Mouse (Mus musculus) thymus, adult 18-20 months (tissue): Measurements from ENCODE around the gene Gamt.

ENCODE experiments used
- DNase-seq, 2 experiments: peaks; one replicate each; pipeline ENCODE4 v3.0.0; 2022; ENCODE audit warnings: mixed read lengths in 2 of 2

Gene Gamt

DNA sequence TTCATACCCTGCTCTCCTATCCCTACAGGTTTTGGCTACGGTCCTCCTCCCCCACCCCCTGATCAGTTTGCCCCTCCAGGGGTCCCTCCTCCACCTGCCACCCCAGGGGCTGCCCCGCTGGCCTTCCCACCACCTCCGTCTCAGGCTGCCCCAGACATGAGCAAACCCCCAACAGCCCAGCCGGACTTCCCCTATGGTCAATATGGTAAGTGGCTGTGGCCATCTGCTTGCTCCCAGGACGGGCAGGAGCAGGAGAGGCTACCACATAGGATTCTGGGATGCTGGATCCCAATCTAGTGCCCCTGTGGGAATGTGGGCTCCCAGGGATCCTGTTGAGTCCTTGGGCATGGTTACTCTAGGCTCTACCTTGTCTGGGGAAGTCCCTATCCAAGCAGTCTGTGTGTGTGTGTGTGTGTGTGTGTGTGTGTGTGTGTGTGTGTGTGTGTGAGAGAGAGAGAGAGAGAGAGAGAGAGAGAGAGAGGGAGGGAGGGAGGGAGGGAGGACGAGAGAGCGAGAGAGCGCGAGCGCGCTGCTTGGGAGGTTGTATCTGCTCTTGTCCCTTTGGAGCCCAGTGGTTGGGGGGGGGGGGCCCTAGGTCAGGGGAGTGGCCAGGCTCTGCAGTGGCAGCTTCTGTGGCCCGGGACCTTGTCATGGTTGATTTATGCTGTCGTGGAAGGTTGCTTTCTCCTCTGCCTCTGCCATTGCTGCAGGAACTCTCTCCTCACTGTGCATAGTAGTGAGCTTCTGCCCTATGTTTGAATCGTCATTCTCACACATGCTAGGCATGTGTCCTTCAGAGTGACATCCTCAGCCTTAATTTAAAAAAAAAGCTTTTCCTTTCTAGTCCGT lies 24.6 kb upstream of the Gamt start:
- no peak for DNase-seq

DNA sequence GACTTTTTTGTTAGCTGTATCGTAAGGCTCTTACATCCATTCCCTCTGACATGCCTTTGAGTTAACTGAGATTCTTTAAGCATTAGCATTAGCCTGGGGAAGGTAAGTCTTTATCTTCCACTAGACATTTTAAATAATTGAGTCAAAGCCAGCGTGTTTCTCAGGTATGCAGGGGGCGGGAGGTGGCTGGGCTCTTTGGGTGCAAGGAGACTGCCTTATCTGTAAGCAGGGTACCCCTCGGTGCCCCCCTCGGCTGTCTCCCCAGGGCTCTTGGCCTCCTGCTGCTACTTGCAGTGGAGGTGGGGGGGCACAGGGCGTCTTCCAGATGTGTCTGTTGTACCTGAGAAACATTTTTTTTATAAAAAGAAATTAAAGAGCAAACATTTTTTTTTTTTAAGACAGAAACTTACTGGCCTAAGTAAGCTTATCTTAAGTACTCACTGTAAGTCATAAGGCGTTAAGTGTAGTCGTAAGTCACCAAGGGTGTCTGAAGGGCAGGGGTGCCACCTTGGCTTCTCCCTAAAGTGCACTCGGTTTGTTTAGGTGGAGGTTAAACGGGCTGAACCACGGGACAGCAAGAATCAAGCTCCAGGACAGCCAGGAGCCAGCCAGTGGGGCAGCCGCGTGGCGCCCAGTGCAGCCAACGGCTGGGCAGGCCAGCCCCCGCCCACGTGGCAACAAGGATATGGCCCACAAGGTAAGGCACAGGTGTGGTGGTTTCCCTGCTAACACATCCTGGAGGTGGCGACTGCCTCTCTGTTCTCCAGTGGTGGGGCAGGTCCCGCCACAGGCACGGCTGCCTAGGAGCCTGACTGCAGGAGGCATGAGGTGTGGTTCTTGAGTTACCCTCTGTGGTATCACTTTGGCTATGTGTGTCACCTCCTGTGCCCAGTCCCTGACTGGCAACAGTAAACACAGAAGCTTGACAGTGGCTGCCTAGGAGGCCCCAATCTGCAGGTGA lies 21.9 kb upstream of the Gamt start:
- no peak for DNase-seq

DNA sequence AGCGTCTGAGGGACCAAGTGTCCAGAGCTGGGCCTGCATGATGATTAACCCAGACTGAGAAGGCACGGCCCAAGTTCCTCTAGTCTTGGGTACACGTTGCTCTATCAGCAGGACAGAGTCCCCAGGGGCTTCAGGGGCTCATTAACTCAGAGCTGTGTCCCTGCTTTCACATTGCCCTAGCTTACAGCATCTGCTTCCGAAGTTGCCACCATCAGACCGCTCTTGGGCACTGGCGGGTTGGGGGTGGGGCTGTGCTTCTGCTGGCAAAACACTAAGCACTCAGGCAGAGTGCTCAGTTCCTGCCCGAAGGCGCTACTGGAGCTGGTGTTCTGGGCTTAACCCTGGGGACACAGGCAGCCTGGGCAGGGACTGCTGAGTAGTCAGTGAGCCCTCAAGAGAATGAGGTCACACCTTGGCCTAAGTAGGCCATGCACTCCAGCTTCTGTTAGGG lies 21.1 kb upstream of the Gamt start:
- no peak for DNase-seq

DNA sequence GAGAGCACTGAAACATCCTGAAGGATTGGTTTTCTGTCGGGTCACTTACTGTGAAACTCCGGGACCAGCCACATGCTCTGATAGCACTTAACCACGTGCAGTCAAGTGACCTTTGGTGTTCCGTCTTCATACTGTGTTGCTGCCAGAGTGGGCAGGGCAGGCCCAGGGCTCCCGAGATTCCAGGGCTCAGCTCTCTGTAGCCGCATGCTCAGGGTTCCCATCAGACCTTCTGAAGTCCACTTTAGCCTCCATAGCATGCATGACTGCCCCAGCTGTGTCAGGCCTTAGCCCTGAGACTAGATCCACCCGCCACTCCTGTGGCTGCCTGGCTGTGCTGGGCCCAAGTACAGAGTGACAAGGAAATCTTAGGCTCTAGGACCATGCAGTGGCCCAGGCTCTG lies 20.5 kb upstream of the Gamt start:
- DNase-seq = no peak

DNA sequence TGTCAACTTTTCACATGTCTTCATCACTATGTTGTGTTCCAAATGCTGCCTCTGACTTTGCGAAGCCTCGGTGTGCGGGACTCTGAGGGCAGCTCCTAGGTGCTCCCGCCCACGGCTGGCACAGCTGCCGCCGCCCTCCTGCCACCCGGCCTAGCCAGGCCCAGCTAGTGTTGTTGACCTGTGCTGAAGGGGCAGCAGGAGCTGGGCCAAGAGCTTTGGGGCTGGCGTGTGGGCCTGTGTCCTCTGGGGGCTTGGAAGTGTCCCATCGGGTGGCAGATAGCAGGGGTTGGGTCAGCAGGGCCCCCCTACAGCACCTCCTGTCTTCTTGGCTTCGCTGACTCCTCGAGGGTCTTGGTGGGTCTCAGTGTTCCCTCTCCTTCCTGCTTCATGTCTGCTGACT lies 18.5 kb upstream of the Gamt start:
- DNase-seq = no peak

DNA sequence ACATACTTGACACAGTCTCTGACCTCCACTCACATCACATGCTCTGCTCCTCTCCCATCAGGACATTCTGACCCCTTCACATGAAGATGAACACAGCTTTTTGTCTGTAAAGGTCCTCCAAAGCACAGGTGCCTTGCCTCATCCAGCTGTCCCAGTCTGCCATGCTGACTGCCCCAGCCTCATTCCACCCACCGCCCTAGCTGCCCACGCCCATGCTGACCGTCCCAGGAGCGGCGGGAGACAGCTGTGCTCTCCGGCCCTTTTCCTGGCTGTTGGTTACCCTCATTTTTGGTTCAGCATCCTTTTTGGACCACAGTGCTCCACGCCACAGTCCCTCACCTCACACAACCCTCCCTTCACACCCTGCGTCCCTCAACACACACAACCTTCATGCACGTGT lies 17.6 kb upstream of the Gamt start:
- no peak for DNase-seq

DNA sequence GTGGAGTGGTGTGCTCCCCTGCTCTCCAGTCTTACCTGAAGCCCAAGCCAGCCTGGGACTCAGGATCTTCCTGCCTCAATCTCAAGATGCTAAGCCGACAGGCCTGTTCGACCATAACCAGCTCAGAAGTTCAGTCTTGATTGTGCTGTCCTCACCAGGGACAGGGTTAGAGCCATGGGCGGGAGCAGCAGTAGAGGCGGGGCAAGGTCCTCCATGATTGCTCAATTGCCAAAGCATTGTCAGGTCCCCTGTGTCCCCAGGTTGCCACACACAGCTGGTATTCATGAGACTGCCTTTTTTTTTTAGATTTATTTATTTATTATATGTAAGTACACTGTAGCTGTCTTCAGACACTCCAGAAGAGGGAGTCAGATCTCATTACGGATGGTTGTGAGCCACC lies 15.4 kb upstream of the Gamt start:
- DNase-seq = no peak

DNA sequence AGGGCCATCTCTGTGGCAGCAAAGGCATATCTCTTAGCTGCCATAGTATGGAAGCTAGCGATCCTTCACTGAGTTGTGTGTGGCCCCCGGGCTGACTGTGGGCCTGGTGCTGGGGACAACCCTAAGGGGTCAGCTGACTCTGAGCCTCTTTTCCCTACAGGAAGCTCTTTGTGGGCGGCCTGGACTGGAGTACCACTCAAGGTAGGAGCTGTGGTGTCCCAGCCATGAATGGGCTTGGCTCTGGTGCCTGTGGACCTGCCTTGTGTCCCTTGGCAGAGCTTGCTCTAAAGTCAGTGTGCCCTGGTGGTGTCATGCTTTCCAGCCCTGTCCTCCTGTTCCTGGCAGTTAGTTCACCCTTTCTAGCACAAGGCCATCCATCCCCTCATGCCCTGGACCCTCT lies 13.0 kb upstream of the Gamt start:
- no peak for DNase-seq

DNA sequence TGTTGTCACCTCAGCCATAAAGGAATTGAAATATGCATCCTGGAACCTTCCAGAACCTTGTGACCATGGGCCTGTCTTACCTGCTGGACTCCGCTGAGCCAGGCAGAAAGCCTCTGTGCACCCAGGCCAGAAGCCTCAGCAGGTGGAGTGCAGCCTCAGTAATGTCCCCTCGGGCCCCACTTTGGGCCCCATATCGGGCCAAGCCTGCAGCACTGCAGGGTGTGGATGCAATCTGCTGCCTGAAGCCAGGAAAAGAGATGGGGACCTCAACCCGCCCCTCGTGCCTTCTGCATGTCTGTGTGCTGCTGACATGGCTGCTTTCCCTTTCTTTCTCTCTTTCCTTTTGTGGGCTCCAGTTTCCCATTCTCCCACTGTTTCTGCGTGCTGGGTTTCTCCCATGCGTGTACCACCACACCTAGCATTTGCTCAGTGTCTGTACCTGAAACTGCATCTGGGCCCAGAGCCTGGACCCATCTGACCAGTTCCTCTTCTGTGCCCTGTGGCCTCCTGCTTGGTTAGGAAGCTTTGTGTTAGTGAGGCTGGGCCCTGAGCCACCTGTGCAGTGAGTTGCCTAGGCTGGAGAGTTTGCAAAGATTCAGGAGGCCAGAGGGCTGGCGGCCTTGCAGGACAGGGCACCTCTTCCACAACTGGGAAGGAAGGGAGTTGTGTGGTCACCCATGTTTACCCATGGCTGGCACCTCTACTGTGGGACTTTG lies 11.2 kb upstream of the Gamt start:
- DNase-seq = no peak

DNA sequence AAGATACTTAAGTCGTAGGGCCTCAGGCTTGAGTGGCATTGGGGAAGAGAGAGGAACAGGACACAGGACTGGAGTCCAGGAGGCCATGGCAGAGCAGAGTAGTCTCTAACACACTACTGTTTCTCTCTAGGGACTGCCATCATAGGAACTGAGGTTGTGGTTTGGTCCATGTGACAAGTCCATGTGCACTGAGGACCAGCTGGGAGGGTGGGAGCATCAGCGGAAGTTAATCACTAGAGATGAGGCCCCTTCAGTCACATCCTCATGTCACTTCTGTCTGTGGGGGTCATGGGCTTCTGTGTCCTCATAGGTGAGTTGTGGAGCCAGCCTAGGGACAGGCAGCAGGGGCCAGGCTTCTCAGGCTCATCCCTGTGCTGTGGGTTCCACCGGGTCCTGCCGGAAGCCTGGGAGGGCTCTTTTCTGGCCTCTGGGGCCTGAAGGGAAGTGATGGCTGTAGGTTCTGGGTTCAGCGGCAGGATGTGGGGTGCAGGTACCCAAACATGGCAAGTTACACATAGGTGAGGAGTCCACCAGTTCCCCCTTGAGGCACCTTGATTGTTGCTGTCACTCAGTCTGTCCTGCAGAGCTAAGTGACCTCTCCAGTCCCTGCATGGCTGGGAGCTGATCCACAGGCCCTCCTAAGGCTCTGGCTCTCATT lies 10.5 kb upstream of the Gamt start:
- no peak for DNase-seq

DNA sequence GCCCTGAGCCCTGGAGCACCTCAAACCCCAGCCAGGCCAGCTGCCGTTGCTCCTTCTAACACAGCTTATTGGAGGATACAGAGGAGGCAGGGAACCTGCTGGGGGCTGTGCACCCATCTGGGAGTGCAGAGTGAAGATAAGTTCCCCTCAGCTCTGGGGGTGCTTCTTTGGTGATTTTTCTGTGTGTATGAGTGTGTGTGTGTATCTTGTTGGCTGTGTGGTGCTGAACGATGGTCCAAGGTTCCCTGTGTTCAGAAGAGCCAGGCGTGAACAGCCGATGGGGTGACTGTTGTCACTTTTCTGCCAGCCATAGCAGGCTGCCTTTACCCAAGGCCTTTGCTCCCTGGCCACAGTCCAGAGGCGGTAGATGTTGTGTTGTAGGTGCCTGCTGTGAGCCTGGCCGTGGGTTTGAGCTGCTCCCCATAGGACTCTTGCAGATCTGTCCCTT lies 9.9 kb upstream of the Gamt start:
- no peak for DNase-seq

DNA sequence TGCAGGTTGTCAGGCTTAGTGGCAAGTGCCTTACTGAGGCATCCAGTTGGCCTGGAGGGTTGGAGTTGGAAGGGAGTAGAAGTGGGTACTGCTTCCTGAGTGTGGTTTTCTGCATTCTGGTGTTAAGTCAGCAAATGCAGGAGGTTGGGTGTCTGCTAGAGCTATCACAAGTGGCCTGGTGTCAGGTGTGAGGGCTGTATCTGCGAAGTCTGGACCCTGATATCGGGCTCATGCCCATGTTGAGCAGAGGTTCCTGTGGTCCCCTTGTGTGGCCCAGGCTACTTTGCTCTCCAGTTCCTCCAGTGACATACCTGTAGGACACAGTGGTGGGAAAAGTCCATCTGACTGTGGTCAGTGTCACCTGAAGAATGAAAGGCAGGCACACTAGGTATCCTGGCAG lies 9.3 kb upstream of the Gamt start:
- no peak for DNase-seq

DNA sequence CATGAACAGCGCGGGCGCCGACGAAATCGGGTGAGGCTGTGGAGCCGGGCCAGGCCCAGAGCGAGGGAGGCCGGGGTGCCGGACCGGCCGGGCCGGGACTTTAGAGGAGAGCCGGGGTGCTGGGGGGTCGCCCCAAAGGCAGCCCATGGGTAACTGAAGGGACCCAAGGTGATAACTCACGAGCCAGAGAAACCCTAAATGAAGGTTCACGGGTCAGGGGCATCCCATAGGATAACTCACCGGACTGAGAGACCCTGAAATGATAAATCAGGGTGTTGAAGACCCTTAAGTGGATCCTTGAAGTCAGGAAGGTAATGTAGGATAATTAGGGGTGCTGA lies 4.3 kb upstream of the Gamt start:
- no peak for DNase-seq

DNA sequence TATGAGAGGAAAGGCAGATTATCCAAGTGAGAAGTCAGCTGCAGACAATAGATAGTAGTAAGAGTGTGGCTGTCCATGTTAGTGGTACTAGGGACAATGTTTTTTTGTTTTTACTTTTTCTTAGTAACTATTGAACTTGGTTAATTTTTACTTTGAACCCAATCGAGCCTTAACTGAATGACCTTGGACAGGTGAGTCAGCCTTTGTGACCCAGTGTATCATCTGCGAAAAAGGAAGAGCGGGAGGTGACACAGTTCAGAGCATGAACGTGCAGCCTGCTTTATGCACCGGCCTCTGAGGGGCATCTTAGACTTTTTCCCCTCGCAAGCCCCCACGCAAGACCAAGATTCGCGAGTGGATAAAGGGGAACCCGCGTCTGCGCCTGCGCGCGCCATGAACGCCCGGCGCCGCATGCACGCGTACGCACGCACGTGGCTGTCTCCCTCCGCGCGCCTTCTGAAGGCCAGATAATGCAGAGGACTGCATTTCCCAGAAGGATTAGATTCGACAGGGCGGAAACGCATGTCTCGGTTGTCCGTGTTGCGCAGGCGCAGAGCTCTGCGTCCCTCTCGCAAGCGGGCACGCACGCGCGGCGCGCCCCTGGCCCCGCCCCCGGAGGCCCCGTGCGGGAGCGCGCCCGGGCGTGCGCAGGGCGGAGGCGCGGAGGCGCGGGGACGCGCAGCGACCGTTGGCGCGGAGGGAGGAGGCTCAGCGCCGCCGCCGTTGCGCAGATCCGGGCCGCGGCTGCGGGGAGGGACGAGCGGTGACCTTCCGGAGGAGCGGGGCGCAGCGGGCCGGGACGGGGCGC lies 3.7 kb upstream of the Gamt start:
- peak; percentile 98 to 99 for DNase-seq

DNA sequence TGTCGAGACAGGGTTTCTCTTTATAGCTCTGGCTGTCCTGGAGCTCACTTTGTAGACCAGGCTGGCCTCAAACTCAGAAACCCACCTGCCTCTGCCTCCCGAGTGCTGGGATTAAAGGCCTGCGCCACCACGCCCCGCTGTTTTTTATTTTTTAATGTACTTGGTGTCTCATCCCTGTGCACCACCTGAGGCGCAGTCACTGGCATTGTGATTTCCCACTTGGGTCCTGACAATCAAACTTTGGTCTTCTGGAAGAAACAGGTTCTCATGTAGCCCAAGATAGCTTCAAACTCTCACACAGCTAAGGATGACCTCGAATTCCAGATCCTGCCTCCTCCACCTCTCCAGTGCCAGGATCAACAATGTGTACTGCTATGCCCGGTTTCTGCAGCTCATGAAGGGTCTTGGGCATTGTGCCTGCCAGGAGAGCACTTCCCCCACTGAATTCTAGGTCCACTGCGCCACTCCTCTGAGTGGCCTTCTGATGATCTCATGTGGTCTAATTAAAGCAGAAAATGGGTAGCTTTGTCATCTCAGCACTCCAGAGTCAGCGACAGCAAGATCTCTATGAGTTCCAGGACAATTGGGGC lies 2.1 kb upstream of the Gamt start:
- no peak for DNase-seq

DNA sequence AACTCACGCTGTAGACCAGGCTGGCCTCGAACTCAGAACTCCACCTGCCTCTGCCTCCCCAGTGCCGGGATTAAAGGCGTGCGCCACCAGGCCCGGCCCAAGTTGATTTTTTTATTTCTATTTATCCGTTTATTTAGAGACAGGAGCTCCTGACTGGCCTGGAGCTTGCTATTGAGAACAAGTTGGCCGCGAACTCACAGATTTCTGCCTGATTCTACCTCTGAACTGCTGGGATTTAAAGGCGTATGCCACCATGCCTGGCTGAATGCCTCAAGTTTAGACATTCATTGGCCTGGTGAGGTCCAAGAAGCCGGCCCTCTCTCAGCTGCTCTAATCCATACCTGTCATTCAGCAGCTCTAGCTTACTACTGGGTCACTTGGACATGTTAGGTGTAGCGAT lies 1.4 kb upstream of the Gamt start:
- no peak for DNase-seq

DNA sequence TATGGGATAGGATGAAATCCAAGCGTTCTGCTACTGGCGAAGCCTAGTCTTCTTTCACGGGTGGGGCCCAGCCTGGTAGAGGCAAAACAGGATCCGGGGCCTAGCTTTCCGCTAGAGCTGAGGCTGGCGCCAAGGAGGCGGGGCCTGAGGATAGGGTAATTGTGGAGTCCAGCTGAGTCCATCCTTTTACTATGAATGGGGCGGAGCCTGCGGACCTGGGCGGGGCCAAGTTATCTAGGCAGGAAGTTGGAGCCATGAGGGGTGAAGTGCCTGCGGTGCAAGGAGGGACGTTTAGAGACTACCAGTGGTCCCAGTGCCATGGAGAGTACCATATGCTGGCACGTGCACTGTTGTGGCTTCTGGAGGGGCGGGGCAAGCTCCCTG lies 765 bp upstream of the Gamt start:
- peak; percentile 69 to 81 for DNase-seq

DNA sequence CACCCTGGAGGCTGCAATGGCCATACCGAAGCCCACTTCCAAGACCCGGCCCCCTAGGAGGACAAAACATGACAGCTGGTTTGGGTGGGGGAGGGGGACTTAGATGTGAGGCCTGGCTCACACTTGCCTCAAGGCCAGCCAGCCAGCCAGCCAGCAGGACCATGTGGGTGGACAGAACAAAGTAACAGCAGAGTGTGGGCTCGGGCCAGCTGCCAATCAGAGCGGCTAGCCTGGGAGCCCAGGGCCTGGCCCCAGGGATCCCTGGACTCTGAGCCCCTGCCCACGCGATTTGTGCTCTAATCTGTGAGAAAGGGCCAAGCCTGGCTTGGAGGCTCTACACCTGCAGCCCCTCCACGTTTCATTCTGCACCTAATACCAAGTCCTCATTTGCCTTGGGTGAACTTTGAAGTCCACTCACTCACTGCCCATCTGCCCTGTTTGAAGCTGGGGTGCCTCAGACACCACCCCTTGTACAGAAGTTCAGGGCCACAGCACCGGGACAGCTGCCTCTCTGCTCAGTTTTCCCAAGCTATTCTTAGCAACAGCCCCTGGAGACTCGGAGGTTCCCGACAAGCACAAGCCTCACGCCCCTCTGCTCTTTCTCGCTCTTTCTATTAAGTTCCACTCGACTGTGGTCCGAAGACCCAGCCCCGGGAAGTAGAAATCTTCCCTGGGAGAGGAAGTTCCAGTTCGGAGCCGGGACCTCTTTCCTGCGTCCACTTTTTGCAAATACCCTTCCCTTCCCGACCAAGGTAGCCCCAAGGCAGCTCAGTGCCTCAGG lies 761 bp downstream of the Gamt start:
- no peak for DNase-seq

DNA sequence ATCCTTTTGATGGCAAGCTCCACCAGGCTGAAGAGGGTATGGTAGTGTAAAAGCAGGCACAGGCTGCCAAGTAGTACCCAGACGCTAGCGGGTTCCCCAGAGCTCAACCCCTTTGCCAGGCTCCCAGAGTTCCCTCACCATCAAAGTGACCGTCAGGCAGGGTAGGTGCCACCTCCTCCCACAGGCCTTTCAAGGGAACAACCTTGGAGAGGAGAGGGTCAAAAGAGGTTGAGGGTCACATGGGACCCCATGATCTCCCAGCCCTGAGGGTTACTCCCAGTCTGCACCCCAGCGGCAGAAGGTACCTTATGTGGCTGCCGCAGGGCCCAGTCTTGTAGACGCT lies 1.4 kb downstream of the Gamt start:
- no peak for DNase-seq

DNA sequence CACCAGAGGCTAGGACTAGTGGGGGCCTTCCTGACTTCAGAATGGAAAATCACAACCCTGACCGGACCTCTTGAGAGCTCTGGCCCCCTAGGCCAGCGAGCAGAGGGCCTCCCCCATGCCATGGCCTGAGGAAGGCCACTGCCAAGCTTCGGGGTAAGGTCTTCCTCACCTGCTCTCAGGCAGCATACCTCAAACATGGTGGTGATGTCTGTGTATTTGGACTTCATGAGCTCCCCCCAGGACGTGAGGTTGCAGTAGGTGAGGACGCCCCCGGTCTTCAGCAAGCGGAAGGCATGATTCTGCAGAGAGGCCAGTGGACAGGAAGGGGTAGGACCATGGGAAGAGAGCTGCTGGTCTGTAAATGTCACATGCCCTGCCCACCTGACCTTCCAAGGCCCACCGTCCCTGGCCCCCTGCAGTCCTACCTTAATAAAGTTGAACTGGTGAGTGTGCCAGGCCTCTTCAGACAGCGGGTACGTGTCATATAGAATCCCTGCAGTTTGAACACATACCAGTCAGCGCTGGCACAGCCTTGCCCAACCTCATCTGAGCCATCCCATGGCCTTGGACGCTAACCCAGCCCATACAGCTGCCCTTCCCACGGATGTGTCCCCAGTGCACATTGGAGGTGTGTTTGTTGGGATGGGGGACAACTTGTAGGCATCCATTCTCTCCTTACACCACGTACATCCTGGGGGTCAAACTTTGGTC lies 1.9 kb downstream of the Gamt start:
- DNase-seq = no peak
